Mouse (Mus musculus): Measurements from ENCODE around the gene Cxadr. TPM values are rescaled to one million over a fixed set of nuclear protein-coding genes. Genes with fewer than 3 reads are reported as not detected.

The Cxadr gene
- polyA plus RNA-seq, 2 experiments, result 7.7 to 11.7 TPM

DNA sequence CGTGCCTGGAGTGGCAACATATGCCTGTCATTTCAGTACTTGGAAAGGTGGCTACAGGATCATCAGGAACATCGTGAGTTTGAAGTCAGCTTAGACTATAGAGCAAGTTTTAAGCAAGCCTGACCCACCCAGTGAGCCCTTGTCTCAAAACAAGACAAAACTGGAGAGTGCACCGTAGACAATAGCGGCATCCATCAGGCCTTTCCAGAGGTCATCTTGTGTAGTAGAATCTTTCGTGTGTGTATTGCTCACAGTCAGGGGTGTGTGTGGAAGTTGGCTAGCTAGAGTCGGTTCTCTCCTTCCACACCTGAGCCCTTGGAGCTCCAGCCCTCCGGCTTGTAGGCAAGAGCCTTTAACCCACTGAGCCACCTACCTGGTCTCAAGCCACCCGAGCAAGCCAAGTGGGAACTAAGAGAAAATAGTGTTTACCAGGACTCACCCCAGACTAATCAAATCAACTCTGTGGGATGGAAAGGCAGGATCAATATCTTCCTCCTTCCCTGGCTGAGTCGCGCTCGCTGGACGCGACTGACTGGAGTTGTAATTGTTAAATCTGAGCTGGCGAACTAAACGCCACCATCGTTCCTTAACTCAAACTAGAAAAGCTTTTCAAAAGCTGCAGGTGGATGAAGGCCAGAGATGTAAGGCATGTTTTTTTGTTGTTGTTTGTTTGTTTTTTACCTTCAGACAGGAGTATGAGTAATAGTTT, 36.7 kb upstream of the Cxadr start:
- no peak for TF ChIP-seq CTCF (IDR thresholded peaks at IDR 0.05; ENCODE audit: low read depth)
- TF ChIP-seq EP300 (IDR thresholded peaks at IDR 0.05; ENCODE audit: low read depth), result no peak
- Histone ChIP-seq H3K27ac (no peak overlapping the region), H3K4me3 (ENCODE audit: insufficient read depth in 1 of 2, low read depth in 2 of 2, low read length in 2 of 2) (peak overlapping the region; percentile 42 to 46), H3K4me2 (ENCODE audit: low read depth) (peak overlapping the region; percentile 52), H3K9ac (replicated peaks) (peak overlapping the region; percentile 23; the same call in 1 of the 2 replicates), H3K27me3 (ENCODE audit: control insufficient read depth, insufficient read depth, low read length) (no peaks in the 10 kb centered on the region), H3K36me3 (replicated peaks; ENCODE audit: control insufficient read depth, insufficient read depth, low read depth) (no peaks in the 10 kb centered on the region), H3K9me3 (ENCODE audit: control insufficient read depth, low read length) (no peaks in the 10 kb centered on the region), H3K4me1 (replicated peaks; ENCODE audit: control insufficient read depth in 2 of 2, insufficient read depth in 2 of 2, low read length in 1 of 2) (peaks cover 0 to 17% of the 10 kb centered on the region in 2 experiments; a peak in 3 of 4 replicates)
- ATAC-seq (ENCODE audit: insufficient read depth), result no peak
- no peak for DNase-seq (ENCODE audit: low read depth in 3 of 3, low spot score in 3 of 3)
- 24% methylated on average over 16 of the region's 16 CpGs for WGBS (ENCODE audit: insufficient replicate concordance)

DNA sequence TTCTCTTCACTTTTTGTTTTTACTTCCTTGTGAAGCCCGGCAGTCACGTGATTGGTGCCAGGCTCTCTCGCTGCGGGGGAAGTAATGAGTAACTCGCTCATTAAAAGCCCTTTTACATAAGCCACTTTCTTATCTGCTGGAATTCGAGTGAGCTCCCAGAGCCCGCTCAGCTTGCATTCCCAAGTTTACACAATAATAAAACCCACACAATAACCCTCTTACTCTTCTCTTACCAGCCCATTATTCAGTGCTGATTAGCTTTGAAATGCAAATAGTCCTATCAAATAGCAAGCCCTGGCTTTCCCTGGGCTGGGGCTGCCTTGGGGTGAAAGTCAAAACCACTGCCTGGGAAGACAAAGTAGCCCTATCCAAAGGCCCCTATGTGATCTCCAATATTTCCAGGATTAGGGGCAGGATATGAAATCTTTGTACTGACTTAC, 36.1 kb upstream of the Cxadr start:
- H3K9ac ChIP-seq (replicated peaks), result peak overlapping the region; percentile 23; the same call in 1 of the 2 replicates
- H3K36me3 ChIP-seq (replicated peaks; ENCODE audit: control insufficient read depth, insufficient read depth, low read depth), result no peaks in the 10 kb centered on the region
- peak overlapping the region; percentile 52 for H3K4me2 ChIP-seq (ENCODE audit: low read depth)
- DNase-seq (ENCODE audit: low read depth in 3 of 3, low spot score in 3 of 3) (peak in 1 of 3 experiments; percentile 13), ATAC-seq (ENCODE audit: insufficient read depth) (no peak)
- H3K27ac ChIP-seq, result no peak overlapping the region
- H3K4me1 ChIP-seq (replicated peaks; ENCODE audit: control insufficient read depth in 2 of 2, insufficient read depth in 2 of 2, low read length in 1 of 2), result peaks cover 0 to 17% of the 10 kb centered on the region in 2 experiments; a peak in 3 of 4 replicates
- under 1% methylated on average over 7 of the region's 7 CpGs for WGBS (ENCODE audit: insufficient replicate concordance)
- H3K27me3 ChIP-seq (ENCODE audit: control insufficient read depth, insufficient read depth, low read length), result no peaks in the 10 kb centered on the region
- TF ChIP-seq EP300 (IDR thresholded peaks at IDR 0.05; ENCODE audit: low read depth) (no peak), CTCF (IDR thresholded peaks at IDR 0.05; ENCODE audit: low read depth) (no peak)
- peak overlapping the region; percentile 42 to 46 for H3K4me3 ChIP-seq (ENCODE audit: insufficient read depth in 1 of 2, low read depth in 2 of 2, low read length in 2 of 2)
- no peaks in the 10 kb centered on the region for H3K9me3 ChIP-seq (ENCODE audit: control insufficient read depth, low read length)

GRCm38 (mm10) chr16:78265826-78266225, 35.5 kb upstream of the Cxadr start:
- DNase-seq (ENCODE audit: low read depth in 3 of 3, low spot score in 3 of 3), result no peak
- Histone ChIP-seq H3K36me3 (replicated peaks; ENCODE audit: control insufficient read depth, insufficient read depth, low read depth) (no peaks in the 10 kb centered on the region), H3K4me1 (replicated peaks; ENCODE audit: control insufficient read depth in 2 of 2, insufficient read depth in 2 of 2, low read length in 1 of 2) (peaks cover 0 to 14% of the 10 kb centered on the region in 2 experiments; a peak in 3 of 4 replicates), H3K9ac (replicated peaks) (no peak overlapping the region), H3K27me3 (ENCODE audit: control insufficient read depth, insufficient read depth, low read length) (no peaks in the 10 kb centered on the region), H3K9me3 (ENCODE audit: control insufficient read depth, low read length) (no peaks in the 10 kb centered on the region), H3K27ac (no peak overlapping the region), H3K4me2 (ENCODE audit: low read depth) (no peak overlapping the region), H3K4me3 (ENCODE audit: insufficient read depth in 1 of 2, low read depth in 2 of 2, low read length in 2 of 2) (no peak overlapping the region)
- no peak for TF ChIP-seq EP300 (IDR thresholded peaks at IDR 0.05; ENCODE audit: low read depth)
- TF ChIP-seq CTCF (IDR thresholded peaks at IDR 0.05; ENCODE audit: low read depth), result no peak
- 43% methylated on average over 11 of the region's 11 CpGs for WGBS (ENCODE audit: insufficient replicate concordance)
- no peak for ATAC-seq (ENCODE audit: insufficient read depth)

- DNase-seq (ENCODE audit: low read depth in 3 of 3, low spot score in 3 of 3) (no peak), ATAC-seq (ENCODE audit: insufficient read depth) (no peak)
- H3K9ac ChIP-seq (replicated peaks), result no peak overlapping the region
- H3K9me3 ChIP-seq (ENCODE audit: control insufficient read depth, low read length), result no peaks in the 10 kb centered on the region
- no peak overlapping the region for H3K4me3 ChIP-seq (ENCODE audit: insufficient read depth in 1 of 2, low read depth in 2 of 2, low read length in 2 of 2)
- H3K27ac ChIP-seq, result no peak overlapping the region
- peaks cover 0 to 14% of the 10 kb centered on the region in 2 experiments; a peak in 3 of 4 replicates for H3K4me1 ChIP-seq (replicated peaks; ENCODE audit: control insufficient read depth in 2 of 2, insufficient read depth in 2 of 2, low read length in 1 of 2)
- no peaks in the 10 kb centered on the region for H3K36me3 ChIP-seq (replicated peaks; ENCODE audit: control insufficient read depth, insufficient read depth, low read depth)
- no peak overlapping the region for H3K4me2 ChIP-seq (ENCODE audit: low read depth)
- TF ChIP-seq CTCF (IDR thresholded peaks at IDR 0.05; ENCODE audit: low read depth) (no peak), EP300 (IDR thresholded peaks at IDR 0.05; ENCODE audit: low read depth) (no peak)
- H3K27me3 ChIP-seq (ENCODE audit: control insufficient read depth, insufficient read depth, low read length), result no peaks in the 10 kb centered on the region
Observed at GRCm38 (mm10) chr16:78267453-78267852, 33.8 kb upstream of the Cxadr start.

- Histone ChIP-seq H3K9me3 (ENCODE audit: control insufficient read depth, low read length) (no peaks in the 10 kb centered on the region), H3K27me3 (ENCODE audit: control insufficient read depth, insufficient read depth, low read length) (no peaks in the 10 kb centered on the region), H3K27ac (no peak overlapping the region), H3K4me3 (ENCODE audit: insufficient read depth in 1 of 2, low read depth in 2 of 2, low read length in 2 of 2) (no peak overlapping the region), H3K36me3 (replicated peaks; ENCODE audit: control insufficient read depth, insufficient read depth, low read depth) (no peaks in the 10 kb centered on the region), H3K4me1 (replicated peaks; ENCODE audit: control insufficient read depth in 2 of 2, insufficient read depth in 2 of 2, low read length in 1 of 2) (peaks cover 0 to 14% of the 10 kb centered on the region in 2 experiments; a peak in 3 of 4 replicates), H3K4me2 (ENCODE audit: low read depth) (no peak overlapping the region), H3K9ac (replicated peaks) (no peak overlapping the region)
- 60% methylated on average over 3 of the region's 3 CpGs for WGBS (ENCODE audit: insufficient replicate concordance)
- TF ChIP-seq EP300 (IDR thresholded peaks at IDR 0.05; ENCODE audit: low read depth), result no peak
- TF ChIP-seq CTCF (IDR thresholded peaks at IDR 0.05; ENCODE audit: low read depth), result no peak
- DNase-seq (ENCODE audit: low read depth in 3 of 3, low spot score in 3 of 3) (peak in 1 of 3 experiments; percentile 9), ATAC-seq (ENCODE audit: insufficient read depth) (peak; percentile 60)
Observed at GRCm38 (mm10) chr16:78268167-78268566, 33.1 kb upstream of the Cxadr start.
